Mouse (Mus musculus) gastrocnemius, postnatal 4 days (tissue): ENCODE results near the gene Map4k4. TPM values are rescaled to one million over a fixed set of nuclear protein-coding genes. Genes with fewer than 3 reads are reported as not detected.

Experiments used
- DNase-seq, 2 experiments: peaks; one replicate each; pipeline ENCODE4 v3.0.0; 2021 to 2022; ENCODE audit warnings: low spot score in 2 of 2, mixed read lengths in 2 of 2
- total RNA-seq, 2 experiments: library from RNA; stranded (reverse); gene quantifications; 2 replicates each; pipeline ENCODE4 v1.2.3; 2021

The Map4k4 gene
- total RNA-seq, 2 experiments from 2014 or later = 156 to 168 TPM

DNA sequence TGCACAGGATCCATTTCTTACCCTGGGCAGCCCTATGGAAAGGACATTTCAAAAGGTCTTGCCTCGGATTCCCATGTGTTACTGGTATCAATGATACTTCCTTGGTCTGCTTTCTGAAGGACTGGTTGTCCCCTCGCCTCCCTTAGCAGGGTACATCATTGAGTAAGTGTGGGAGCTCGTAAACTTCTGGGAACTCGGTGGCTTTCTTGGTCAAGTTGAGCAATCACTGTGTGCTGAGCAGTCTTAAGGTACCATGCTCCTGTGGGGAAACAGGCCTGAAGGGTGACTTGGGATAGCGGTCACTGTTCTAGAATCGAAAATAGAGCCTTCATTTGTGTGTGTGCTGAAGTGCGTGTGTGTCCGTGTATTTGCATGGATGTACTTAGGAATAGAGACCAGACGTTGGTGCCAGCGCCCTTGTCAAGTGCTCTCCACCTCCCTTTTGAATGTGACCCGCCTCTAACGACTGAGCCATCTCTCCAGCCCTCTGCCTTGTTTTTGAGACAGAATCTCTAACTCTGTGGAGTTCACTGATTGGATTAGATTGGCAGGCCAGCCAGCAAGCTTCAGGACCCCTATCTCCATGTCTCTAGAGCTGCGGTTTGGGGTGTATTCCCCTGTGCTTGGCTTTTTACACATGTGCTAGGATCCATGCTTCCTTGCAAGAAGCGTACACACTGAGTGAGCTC lies 129.7 kb downstream of the Map4k4 start:
- no peak for DNase-seq

DNA sequence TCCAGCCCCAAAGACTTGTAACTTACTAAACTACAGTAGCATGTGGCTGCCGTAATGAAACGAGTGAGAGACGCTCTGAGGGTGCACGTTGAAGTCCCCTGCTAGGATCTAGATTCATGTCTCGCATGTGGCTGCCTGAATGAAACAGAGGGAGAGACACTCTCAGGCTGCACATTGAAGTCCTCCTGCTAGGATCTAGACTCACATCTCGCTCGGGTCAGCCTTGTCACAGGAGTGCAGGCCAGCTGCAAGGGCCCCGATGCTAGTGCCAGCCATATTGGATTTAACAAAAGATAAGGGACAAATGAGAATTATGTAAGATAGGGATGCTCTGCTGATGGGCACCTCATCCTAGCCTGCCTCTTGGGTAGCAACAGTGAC lies 130.3 kb downstream of the Map4k4 start:
- DNase-seq = no peak

DNA sequence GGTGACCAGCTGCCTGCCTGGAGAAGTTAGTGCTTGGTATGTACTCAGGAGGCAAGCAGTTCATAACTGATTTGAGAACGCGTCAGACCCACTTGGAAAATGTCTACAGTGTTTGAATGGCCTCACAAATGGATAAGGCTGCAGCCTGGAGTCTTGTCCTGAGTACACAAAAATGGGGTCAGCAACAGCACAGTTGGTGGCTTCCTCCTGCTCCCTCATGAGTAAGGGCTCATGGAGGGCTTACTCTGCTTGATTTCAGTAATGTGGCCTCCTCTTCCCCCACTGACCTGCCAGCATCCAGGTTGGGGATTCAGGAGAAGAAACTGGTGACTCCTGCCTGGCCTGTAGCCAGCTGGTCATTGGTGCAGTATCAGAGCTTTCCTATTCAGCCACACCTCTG lies 130.9 kb downstream of the Map4k4 start:
- DNase-seq = no peak

DNA sequence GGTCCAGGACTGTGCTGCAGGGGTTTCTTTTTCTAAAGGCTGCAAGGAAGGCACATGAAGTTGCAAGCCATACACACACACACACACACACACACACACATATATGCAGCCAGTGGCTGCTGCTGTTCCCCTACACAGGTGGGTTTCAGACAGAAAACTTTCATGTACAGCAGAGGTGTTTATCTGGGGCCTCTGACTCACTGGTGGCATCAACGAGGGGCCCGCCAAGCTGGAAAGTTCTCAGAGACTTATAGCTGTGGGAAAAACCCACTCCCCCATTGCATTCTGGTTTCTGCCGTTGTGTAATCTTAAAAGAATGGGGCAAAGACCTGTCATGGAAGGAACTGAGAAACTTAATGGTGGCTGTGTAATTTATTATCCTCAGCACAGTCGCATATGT lies 132.6 kb downstream of the Map4k4 start:
- DNase-seq = no peak

DNA sequence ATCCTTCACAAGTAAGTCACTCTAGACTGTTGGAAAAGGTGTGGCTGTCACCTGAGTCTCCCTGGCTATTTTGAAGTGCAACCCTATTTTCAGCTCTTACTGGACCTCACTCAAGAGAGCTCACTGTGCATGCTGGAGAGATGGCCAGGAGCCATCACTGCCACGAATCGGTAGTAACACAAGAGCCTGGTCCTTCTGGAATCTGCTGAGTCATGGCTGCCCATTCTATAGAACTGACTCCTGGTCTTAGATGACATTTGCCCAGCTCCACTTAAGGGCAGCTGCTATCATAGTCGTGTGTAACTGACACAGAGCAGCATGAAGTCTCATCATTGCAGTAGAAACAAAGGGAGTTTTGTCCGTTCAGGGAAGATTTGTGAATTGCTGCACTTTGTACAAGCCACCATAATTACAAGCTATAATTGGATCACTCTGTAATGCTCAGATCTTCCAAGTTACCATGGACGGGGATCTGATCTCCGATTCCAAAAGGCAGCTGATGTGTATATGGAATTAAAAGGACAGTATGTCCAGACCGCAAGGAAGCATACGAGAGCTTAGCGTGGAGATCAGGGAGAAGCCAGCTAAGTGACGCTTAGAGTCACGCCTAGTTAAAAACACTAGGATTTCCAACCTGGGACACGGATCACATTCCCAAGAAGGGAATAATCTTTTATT lies 133.2 kb downstream of the Map4k4 start:
- DNase-seq = no peak

DNA sequence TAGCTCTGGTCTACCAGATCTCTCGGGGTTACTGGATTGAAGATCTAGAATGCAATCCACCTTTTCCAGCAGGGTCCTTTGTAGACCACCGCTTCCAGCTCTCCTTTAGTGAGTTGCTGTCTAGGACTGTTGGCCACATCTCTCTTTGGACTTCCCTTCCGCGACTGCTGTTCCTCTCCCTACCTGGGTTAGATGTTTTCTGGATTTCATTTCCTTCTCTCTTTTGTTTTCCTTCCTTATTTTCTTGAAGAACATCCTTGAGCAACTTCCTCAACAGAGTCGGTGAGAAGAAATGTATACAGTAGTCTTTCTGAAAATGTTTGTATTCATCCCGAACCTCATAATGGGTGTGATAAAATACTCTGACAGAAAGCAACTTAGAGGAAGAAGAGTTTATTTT lies 137.1 kb downstream of the Map4k4 start:
- no peak for DNase-seq

DNA sequence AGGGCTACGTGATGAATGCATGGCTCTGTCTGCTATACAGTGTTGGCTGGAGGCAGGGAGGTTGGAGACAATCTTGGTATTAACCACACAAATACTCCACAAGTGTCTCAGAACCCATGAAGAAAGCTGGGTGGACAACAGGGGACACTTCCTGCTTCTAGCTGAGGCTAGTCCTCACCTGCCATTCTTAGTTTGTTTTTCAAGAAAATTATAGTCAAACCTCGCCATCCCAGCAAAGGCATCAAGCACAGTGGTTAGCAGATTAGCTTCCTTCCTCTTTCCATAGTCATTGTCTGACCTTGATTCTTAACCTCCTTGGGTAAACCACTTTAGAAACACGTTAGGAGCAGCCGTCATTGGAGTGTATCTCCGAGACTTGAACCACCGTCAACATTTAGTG lies 145.0 kb downstream of the Map4k4 start:
- DNase-seq = no peak

DNA sequence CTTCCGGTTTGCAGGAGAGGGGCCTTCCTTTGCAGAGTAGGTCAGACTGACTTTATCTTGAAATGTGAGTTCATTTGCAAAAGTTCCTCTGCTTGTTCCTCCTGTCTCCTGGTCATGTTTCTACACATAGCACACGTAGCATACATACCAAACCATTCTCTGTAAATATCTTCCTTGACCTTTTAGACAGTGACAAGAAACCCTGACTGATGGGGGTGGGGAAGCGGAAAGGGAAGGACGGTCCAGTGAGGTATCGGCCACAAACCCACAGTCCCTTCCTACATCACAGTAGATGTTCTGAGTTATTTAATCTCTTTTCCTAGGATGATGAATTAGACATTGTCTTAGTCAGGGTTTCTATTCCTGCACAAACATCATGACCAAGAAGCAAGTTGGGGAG lies 145.9 kb downstream of the Map4k4 start:
- no peak for DNase-seq

DNA sequence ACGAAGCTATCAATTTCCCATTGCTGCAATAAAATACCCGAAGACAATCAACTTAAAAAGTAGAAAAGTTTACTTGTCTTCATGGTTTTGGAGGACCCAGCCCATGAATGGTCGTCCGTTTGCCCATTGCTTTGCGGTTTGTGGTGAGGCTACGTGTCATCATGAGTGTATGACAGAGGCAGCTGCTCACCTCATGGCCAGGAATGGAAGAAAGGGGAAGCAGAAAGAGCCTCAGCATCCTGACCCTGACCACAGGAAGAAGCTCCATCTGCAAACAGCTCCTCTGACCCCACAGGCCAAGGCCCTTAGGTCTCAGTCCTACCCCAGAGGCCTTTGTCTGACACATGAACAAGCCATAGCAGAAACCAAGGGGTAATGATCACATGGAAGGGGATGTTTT lies 150.4 kb downstream of the Map4k4 start:
- no peak for DNase-seq

DNA sequence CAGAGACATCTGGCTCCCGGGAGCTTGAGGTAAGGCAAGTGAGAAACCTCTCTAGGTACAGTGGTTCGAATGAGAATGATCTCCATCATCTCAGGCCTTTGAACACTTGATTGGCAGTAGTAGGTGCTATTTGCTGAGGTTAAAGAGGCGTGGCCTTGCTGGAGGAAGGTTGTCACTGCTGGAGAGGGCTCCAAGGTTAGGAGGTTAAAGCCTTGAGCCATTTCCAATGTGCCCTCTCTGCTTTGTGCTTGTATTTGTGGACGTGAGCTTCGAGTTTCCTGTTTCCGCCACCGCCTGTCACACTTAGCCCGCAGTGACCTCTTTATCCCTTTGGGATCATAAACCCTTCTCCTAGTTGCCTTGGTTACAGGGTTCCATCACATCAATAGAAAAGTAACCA lies 151.4 kb downstream of the Map4k4 start:
- no peak for DNase-seq

DNA sequence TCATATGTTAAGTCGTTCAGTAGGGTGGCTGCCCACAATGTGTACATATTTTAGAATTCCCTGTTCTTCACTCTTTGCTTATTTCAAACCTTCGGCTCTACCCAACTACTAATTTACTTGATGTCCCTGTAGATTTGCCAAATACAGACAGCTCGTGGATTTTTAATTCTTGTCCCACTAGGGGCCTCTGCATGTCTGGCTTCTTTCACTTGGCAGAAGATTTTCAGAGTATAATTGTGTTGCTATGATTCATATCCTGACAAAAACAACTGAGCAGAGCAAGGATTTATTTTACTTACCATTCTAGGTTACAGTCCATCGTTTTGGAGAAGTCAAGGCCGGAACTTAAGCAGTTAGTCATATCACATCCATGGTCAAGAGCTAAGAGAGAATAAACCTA lies 152.4 kb downstream of the Map4k4 start:
- DNase-seq = no peak

DNA sequence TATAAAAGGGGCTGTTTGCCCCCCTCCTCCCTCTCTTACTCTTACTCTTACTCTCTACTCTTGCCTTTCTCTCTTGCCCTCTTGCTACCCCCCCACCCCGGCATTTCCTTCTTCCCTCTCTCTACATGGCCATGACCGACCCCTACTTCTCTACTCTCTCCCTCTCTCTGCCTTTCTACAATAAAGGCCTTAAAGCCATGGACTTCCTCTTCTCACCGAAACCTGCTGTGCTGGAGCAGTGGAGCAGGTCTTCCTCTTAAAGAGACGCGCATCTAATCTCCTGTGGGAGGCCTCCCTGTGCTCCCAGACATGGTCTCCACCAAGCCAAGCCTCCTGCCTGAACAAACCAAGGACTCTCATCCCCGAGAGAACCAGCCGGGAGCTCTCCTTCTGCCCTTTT lies 154.3 kb downstream of the Map4k4 start:
- DNase-seq = no peak

DNA sequence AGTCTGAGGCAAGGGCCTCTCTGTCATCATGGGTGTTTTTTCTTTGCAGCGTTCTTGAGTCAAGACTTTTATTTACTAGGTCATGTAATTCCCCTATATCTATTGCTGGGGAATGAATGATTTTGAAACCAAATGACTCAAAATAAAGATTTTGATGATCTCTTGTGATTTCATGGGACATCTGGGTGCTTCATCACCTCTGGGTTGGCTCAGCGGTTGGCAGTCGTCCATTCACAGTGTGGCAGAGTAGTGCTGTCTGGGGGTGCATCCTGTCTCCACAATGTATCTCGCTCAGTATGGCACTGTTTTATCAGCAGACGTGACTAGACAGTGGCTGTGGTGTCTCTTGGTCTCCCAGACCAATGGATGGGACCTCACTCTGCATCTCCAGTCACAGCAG lies 155.2 kb downstream of the Map4k4 start:
- no peak for DNase-seq

DNA sequence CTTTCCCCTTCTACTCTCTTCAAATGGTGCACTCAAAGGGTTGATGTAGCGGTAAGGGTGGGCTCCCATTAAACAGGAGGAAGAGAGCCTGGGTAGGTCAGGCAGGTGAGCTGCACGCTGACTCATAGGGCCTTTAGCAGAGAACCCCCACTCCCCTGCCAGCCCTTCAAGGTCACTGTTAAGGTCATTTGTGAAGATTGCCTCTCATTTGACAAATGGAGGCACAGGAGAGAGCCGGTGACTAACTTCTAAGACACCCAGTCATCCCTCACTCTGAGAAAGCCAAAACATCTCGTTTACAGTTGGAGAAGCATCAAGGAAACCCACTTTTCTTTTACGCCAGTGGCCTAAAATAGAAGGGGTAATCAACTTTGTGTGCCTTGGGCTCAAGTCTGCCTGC lies 156.6 kb downstream of the Map4k4 start:
- no peak for DNase-seq

DNA sequence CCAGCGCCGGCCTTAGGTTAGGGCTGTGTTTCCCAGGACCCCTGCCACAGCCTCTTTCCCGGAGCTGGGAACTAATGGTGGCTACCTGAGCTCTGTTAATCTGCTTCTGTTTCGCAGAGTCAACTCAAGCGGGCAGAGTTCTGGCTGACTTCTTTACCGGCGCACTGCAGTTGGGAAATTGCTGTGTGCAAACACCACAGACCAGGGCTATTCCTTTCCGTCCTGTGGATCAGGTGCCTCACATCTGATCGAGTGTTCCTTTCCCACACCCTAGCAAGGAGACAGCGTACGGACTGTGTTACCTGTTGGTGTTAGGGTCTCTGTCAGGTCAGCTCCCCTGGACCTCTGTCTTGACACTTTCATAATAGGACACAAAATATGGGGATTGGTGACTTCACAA lies 157.3 kb downstream of the Map4k4 start:
- DNase-seq = no peak

DNA sequence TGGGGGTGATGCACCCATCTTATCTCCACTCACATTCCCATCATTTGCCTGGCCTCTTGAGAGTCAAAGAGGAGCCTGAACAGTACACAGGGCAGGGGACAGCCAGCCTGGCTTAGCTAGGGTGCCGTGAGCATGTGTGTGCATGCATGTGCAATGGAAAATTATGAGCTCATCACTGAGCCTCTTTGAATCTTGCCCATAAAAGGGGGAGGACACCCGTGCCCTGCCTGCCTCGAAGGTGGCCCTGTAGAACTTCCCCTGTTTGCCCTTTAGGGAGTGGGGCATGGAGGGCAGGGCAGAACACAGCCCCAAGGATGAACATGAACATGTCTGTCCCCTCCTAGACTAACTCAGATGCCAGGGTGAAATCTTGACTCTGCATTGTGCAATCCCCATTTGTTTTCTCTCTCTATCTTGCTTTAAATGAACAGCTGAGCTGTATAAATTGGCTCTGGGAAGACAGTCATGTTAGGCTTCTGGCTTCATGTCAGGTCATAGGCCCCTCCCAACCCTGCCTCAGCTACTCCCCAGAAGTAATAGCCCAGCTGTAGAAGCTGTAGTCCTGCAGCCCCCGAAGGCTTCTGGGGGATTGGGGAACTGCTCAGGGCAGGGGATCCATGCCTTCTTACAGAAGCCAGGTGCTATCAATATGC lies 158.5 kb downstream of the Map4k4 start:
- no peak for DNase-seq

DNA sequence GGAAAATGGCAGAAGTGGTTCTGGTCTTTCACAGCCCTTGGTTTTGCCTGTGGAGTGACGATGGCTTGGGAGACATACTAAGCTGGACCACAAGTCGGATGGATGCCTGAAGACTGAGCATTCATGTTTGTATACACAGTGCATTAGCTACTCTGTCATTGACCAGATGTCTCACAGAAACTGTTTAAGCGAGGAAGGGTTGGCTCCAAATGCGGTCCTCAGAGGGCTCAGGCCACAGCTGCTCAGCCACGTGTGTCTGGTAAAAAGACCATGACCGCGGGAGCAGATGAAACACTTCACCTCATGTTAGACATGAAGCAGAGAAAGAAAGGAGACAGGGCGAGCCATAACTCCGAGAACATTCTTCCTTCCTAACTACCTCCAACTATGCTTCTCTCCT lies 160.6 kb downstream of the Map4k4 start:
- peak in 1 of 2 experiments; percentile 26 for DNase-seq

DNA sequence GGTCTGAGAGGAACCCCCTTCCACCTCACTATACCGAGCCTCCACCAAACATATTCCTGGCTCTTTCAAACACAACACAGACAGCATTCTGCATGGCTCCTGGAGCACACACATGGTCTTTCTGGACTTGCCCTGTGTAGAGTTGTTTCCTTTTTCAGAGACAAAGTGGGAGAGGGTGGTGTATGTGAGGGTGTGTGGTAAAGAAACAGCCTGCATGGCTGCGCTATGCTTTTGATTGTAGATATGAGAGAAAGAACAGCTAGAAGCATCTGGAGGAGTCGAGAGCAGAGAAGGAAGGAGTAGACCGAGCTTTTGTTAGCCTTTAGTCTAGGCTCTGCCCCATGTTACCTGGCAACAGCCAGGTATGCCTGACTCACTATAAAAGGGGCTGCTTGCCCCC lies 162.7 kb downstream of the Map4k4 start:
- no peak for DNase-seq

DNA sequence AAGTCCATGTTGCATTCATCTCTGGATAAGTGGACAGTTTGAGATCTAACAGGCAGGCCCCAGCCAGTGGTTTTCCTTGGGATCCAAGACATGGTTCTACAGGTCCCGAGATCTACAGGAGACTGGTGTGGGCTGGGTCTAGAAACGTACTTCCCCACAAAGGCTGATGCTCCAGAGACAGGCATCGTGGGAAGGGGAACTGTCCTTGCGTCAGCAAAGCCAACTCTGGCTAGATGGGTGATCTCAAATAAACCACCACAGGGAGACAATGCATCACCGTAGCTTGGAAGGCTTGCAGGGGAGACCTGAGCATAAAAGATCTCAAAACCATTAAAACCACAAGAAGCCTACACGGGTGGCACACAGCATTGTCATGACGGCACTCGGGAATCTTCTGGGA lies 163.8 kb downstream of the Map4k4 start:
- DNase-seq = no peak

DNA sequence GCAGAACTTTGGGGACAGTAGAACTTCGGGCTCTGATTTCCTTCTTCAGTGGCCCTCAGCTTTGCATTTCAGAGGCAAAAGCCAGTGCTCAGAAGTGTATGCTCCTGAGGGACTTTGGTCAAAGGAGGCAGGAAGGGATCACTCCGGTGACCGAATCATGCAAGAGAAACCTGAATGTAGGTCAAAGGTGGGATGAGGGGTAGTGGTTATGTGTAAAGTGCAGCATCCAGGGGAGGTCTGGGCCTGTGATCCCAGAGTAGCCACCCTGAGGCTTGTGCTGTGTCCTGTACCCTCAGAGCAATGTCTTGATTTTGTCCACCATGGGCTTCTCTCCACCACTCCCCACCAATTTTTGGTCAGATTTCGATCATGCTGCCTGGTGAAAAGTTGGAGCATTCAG lies 171.8 kb downstream of the Map4k4 start:
- no peak for DNase-seq

DNA sequence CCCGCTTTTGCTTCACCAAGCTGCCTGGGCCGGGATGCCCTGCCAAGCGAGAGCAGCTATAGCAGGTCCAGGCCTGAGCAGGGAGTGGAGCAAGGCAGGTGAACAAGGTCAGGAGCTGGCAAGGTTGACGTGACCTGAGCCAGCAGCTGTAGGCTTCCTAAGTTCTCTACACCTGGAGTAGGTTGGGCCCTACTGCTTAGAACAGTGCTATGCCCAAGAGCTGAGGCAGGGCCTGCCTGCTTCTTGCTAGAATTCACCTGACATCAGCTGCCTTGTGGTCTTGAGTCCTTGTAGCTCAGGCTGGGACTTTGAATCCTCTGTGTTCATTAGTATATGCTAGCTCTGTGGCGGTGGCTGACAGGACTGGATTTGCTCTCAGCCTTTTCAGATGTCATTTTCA lies 173.1 kb downstream of the Map4k4 start, which contains the start of gene Il1r2:
TSS of gene Il1r2 (plus strand) at position 301 of the 400 bp plus-strand sequence.
- DNase-seq = no peak
